ENCODE assay signal across 8 mouse cellular contexts in the genomic region with DNA sequence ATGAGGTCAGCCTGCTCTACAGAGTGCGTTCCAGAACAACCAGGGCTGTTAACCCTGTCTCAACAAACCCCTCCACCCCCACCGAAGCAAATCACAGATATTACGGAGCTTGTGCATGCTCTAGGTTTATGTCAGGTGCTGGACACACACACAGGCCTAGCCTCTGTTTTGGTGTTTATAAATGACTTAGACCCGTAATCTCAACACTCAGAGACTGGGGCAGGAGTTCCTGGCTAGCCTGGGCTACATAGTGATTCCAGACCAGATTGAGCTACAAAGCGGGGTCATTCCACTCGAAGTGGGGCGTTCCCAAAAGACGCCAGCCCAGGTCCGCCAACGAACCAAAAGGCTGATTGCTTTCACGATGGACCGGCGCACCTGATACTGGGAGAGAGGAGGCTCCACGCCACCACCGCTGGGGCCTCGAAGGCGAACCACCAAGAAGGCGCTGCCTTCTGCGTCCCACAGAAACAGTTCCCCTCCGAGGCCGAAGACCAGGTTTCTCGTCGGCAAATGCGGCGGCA. TPM values are rescaled to one million over a fixed set of nuclear protein-coding genes. Genes with fewer than 3 reads are reported as not detected.
A peak's percentile ranks its signal among the peaks of the same experiment; 100 is the strongest.
DNase-seq lines count a peak whose midpoint lies in the region; ATAC-seq lines count a peak whose summit lies in the region.

No protein-coding gene starts in this region.

- peak overlapping the region; percentile 89 for H3K9ac ChIP-seq in neural tube, embryonic 11.5 days (ENCODE audit: low read length)
- peak overlapping the region; percentile 95 for H3K9ac ChIP-seq in hindbrain, embryonic 11.5 days (ENCODE audit: low read depth, low read length)

- peak overlapping the region; percentile 72 for H3K4me2 ChIP-seq in neural tube, embryonic 11.5 days (ENCODE audit: low read depth)
- peak overlapping the region; percentile 65 for H3K4me2 ChIP-seq in hindbrain, embryonic 11.5 days (replicated peaks; ENCODE audit: low read depth, low read length)

- no peaks in the 10 kb centered on the region for H3K9me3 ChIP-seq in neural tube, embryonic 11.5 days (ENCODE audit: control insufficient read depth, low read length)
- no peaks in the 10 kb centered on the region for H3K9me3 ChIP-seq in hindbrain, embryonic 11.5 days (ENCODE audit: control insufficient read depth, low read length)
- H3K9me3 ChIP-seq in megakaryocyte, embryonic 14.5 days = no peaks in the 10 kb centered on the region

- WGBS in neural tube, embryonic 11.5 days = 2% methylated on average over 25 of the region's 25 CpGs
- WGBS in hindbrain, embryonic 11.5 days = under 1% methylated on average over 25 of the region's 25 CpGs

- no peaks in the 10 kb centered on the region for H3K27me3 ChIP-seq in neural tube, embryonic 11.5 days (ENCODE audit: control insufficient read depth, insufficient read depth, low read length)
- no peaks in the 10 kb centered on the region for H3K27me3 ChIP-seq in hindbrain, embryonic 11.5 days (ENCODE audit: control insufficient read depth, insufficient read depth, low read length)
- no peaks in the 10 kb centered on the region for H3K27me3 ChIP-seq in megakaryocyte, embryonic 14.5 days (replicated peaks)

- H3K4me1 ChIP-seq in neural tube, embryonic 11.5 days (ENCODE audit: control insufficient read depth, insufficient read depth, low read length) = peaks cover 8% of the 10 kb centered on the region; the same call in 1 of the 2 replicates
- H3K4me1 ChIP-seq in hindbrain, embryonic 11.5 days (replicated peaks; ENCODE audit: control insufficient read depth, insufficient read depth, low read length) = peaks cover 2% of the 10 kb centered on the region; the same call in 1 of the 2 replicates
- peaks cover 40% of the 10 kb centered on the region for H3K4me1 ChIP-seq in megakaryocyte, embryonic 14.5 days

- peaks cover 6% of the 10 kb centered on the region for H3K36me3 ChIP-seq in neural tube, embryonic 11.5 days (ENCODE audit: control insufficient read depth, insufficient read depth, low read length)
- H3K36me3 ChIP-seq in hindbrain, embryonic 11.5 days (ENCODE audit: control insufficient read depth, insufficient read depth, low read length) = peaks cover 5% of the 10 kb centered on the region; the same call in 1 of the 2 replicates
- peaks cover 64% of the 10 kb centered on the region for H3K36me3 ChIP-seq in megakaryocyte, embryonic 14.5 days (replicated peaks; ENCODE audit: low read length)

- no peak for ATAC-seq in neural tube, embryonic 11.5 days (ENCODE audit: insufficient read depth, low FRiP score, low TSS enrichment)
- peak; percentile 38 for ATAC-seq in hindbrain, embryonic 11.5 days (ENCODE audit: low FRiP score)

- H3K27ac ChIP-seq in neural tube, embryonic 11.5 days (ENCODE audit: low read depth, low read length) = peak overlapping the region; percentile 73; the same call in 1 of the 2 replicates
- peak overlapping the region; percentile 82; the same call in 1 of the 2 replicates for H3K27ac ChIP-seq in hindbrain, embryonic 11.5 days (ENCODE audit: low read depth, low read length)

- peak; percentile 61 for DNase-seq in adrenal gland, postnatal 14 days
- DNase-seq in adrenal gland, adult 18-20 months (ENCODE audit: low spot score in 2 of 2) = no peak
- DNase-seq in neural tube, embryonic 11.5 days (ENCODE audit: low spot score) = no peak
- no peak for DNase-seq in neural tube, embryonic 10.5 days (ENCODE audit: extremely low spot score, low spot score)
- no peak for DNase-seq in hindbrain, embryonic 11.5 days (ENCODE audit: low spot score)
- DNase-seq in urinary bladder, adult 2 months (ENCODE audit: low spot score) = no peak
- no peak for DNase-seq in gastrocnemius, adult 8-10 months (ENCODE audit: low spot score in 2 of 2)

- H3K4me3 ChIP-seq in neural tube, embryonic 11.5 days (ENCODE audit: low read depth, low read length) = peak overlapping the region; percentile 93
- H3K4me3 ChIP-seq in hindbrain, embryonic 11.5 days (ENCODE audit: low read depth, low read length) = peak overlapping the region; percentile 96
- H3K4me3 ChIP-seq in megakaryocyte, embryonic 14.5 days (replicated peaks) = peak overlapping the region; percentile 91

RNA-seq across cellular contexts. Expression of a gene that starts 0.4 kb away (rescaled TPM):
- 57.2 and 63.4 TPM in 2 replicates for total RNA-seq in adrenal gland, postnatal 14 days (2021)
- total RNA-seq in adrenal gland, adult 18-20 months (2021) = 10 to 100 TPM; 54.9 to 55.6 TPM
- polyA plus RNA-seq in neural tube, embryonic 11.5 days (2014; fragmentation: Nextera tagmentation; extraction: Ambion mirVana) = 182 and 188 TPM in 2 replicates
- 169 and 172 TPM in 2 replicates for polyA plus RNA-seq in hindbrain, embryonic 11.5 days (2014; fragmentation: Nextera tagmentation; extraction: Ambion mirVana)
- 18.2 and 21.9 TPM in 2 replicates for polyA plus RNA-seq in megakaryocyte, embryonic 14.5 days (2012; ENCODE audit: insufficient read depth, low replicate concordance)
- polyA plus RNA-seq in urinary bladder, adult 2 months (2012; rRNA removed) = 113 and 130 TPM in 2 replicates
- total RNA-seq in gastrocnemius, adult 8-10 months (2022) = 10 to 100 TPM; 26.4 to 38.5 (median 31.9) TPM

RNA-seq across cellular contexts. Expression of a gene that starts 0.7 kb away (rescaled TPM):
- 24.9 and 30.9 TPM in 2 replicates for total RNA-seq in adrenal gland, postnatal 14 days (2021)
- 10 to 100 TPM; 24.5 to 28.7 TPM for total RNA-seq in adrenal gland, adult 18-20 months (2021)
- 68.6 and 75.9 TPM in 2 replicates for polyA plus RNA-seq in neural tube, embryonic 11.5 days (2014; fragmentation: Nextera tagmentation; extraction: Ambion mirVana)
- 73.8 and 77.4 TPM in 2 replicates for polyA plus RNA-seq in hindbrain, embryonic 11.5 days (2014; fragmentation: Nextera tagmentation; extraction: Ambion mirVana)
- polyA plus RNA-seq in megakaryocyte, embryonic 14.5 days (2012; ENCODE audit: insufficient read depth, low replicate concordance) = 9.3 TPM in 1 of 2 replicates, not detected in the other
- 44.2 and 58.6 TPM in 2 replicates for polyA plus RNA-seq in urinary bladder, adult 2 months (2012; rRNA removed)
- 10 to 100 TPM; 10.9 to 16.4 (median 12.2) TPM for total RNA-seq in gastrocnemius, adult 8-10 months (2022)

RNA-seq across cellular contexts. Expression of a gene that starts 13.5 kb away (rescaled TPM):
- total RNA-seq in adrenal gland, postnatal 14 days (2021) = 234 and 249 TPM in 2 replicates
- total RNA-seq in adrenal gland, adult 18-20 months (2021) = 100 to 1,000 TPM; 195 to 219 TPM
- 247 and 255 TPM in 2 replicates for polyA plus RNA-seq in neural tube, embryonic 11.5 days (2014; fragmentation: Nextera tagmentation; extraction: Ambion mirVana)
- polyA plus RNA-seq in hindbrain, embryonic 11.5 days (2014; fragmentation: Nextera tagmentation; extraction: Ambion mirVana) = 220 and 232 TPM in 2 replicates
- 211 and 537 TPM in 2 replicates for polyA plus RNA-seq in megakaryocyte, embryonic 14.5 days (2012; ENCODE audit: insufficient read depth, low replicate concordance)
- 102 and 120 TPM in 2 replicates for polyA plus RNA-seq in urinary bladder, adult 2 months (2012; rRNA removed)
- total RNA-seq in gastrocnemius, adult 8-10 months (2022) = 100 to 1,000 TPM; 119 to 137 (median 127) TPM

RNA-seq across cellular contexts. Expression of a gene that starts 34.9 kb away (rescaled TPM):
- 28.3 and 29.5 TPM in 2 replicates for total RNA-seq in adrenal gland, postnatal 14 days (2021)
- 10 to 100 TPM; 27.8 to 31.7 TPM for total RNA-seq in adrenal gland, adult 18-20 months (2021)
- 21.8 and 22.2 TPM in 2 replicates for polyA plus RNA-seq in neural tube, embryonic 11.5 days (2014; fragmentation: Nextera tagmentation; extraction: Ambion mirVana)
- 17.8 and 19.3 TPM in 2 replicates for polyA plus RNA-seq in hindbrain, embryonic 11.5 days (2014; fragmentation: Nextera tagmentation; extraction: Ambion mirVana)
- polyA plus RNA-seq in megakaryocyte, embryonic 14.5 days (2012; ENCODE audit: insufficient read depth, low replicate concordance) = 3.6 and 4.1 TPM in 2 replicates
- 16.2 and 18.4 TPM in 2 replicates for polyA plus RNA-seq in urinary bladder, adult 2 months (2012; rRNA removed)
- total RNA-seq in gastrocnemius, adult 8-10 months (2022) = 10 to 100 TPM in 1 of 4 experiments, 1 to 10 TPM in 3; 6.5 to 10.2 (median 8.3) TPM

RNA-seq across cellular contexts. Expression of a gene that starts 50.1 kb away (rescaled TPM):
- 23.2 and 24.4 TPM in 2 replicates for total RNA-seq in adrenal gland, postnatal 14 days (2021)
- 10 to 100 TPM; 17.7 to 19.2 TPM for total RNA-seq in adrenal gland, adult 18-20 months (2021)
- polyA plus RNA-seq in neural tube, embryonic 11.5 days (2014; fragmentation: Nextera tagmentation; extraction: Ambion mirVana) = 44.8 and 51.8 TPM in 2 replicates
- 47.0 and 49.1 TPM in 2 replicates for polyA plus RNA-seq in hindbrain, embryonic 11.5 days (2014; fragmentation: Nextera tagmentation; extraction: Ambion mirVana)
- 1.4 TPM in 1 of 2 replicates, not detected in the other for polyA plus RNA-seq in megakaryocyte, embryonic 14.5 days (2012; ENCODE audit: insufficient read depth, low replicate concordance)
- polyA plus RNA-seq in urinary bladder, adult 2 months (2012; rRNA removed) = 11.0 and 13.3 TPM in 2 replicates
- 1 to 10 TPM; 3.6 to 6.5 (median 4.6) TPM for total RNA-seq in gastrocnemius, adult 8-10 months (2022)
